Mouse (Mus musculus): ENCODE measurements around the gene Trim24.

DNA sequence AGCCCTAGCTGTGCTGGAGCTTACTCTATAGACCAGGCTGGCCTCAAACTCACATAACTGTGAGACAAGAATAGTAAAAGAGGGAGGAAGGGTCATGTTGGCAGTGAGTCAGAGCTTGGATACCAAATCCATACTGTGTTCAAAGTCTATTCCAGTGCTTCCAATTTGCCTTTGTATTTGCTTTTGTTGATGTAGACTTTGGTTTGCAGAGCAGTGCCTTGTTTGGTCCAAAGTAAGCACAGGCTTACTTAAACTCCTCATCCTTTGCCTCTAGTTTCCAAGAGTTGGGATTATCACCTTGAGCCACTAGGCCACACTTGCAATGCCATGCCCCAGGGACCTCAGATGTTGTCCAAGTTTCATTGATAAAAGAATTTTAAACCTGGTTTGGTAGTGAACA is 41.0 kb upstream of the Trim24 start:
- TF ChIP-seq NELFE (IDR thresholded peaks at IDR 0.05; ENCODE audit: low read depth, low read length) (no peak), JUND (IDR thresholded peaks at IDR 0.05; ENCODE audit: low read depth, low read length) (no peak), CTCF (IDR thresholded peaks at IDR 0.05 in 2 of 3, conservative IDR thresholded peaks at IDR 0.05 in 1 of 3; ENCODE audit: control insufficient read depth in 1 of 3, insufficient read depth in 1 of 3, low read depth in 2 of 3, low read length in 3 of 3, poor library complexity in 1 of 3, severe bottlenecking in 1 of 3) (no peak), USF1 (IDR thresholded peaks at IDR 0.05; ENCODE audit: low read depth, low read length) (no peak), HCFC1 (IDR thresholded peaks at IDR 0.05; ENCODE audit: low read depth, low read length) (no peak), POLR2AphosphoS5 (IDR thresholded peaks at IDR 0.05; ENCODE audit: borderline replicate concordance, low read depth, low read length) (no peak), BHLHE40 (IDR thresholded peaks at IDR 0.05; ENCODE audit: borderline replicate concordance, low read depth, low read length) (no peak), POLR2A (IDR thresholded peaks at IDR 0.05; ENCODE audit: control insufficient read depth in 1 of 2, insufficient read depth in 1 of 2, low read depth in 1 of 2, low read length in 2 of 2, poor library complexity in 1 of 2) (no peak), ZNF384 (IDR thresholded peaks at IDR 0.05; ENCODE audit: low read depth, low read length) (no peak), NRF1 (IDR thresholded peaks at IDR 0.05; ENCODE audit: insufficient read depth, low read depth, low read length, poor library complexity, severe bottlenecking) (no peak), CHD2 (IDR thresholded peaks at IDR 0.05; ENCODE audit: low read length) (no peak), MYB (IDR thresholded peaks at IDR 0.05; ENCODE audit: low read depth, low read length) (no peak), TAL1 (IDR thresholded peaks at IDR 0.05; ENCODE audit: low read length) (no peak)

Measured in MEL (cell line).